Mouse (Mus musculus) liver, embryonic 14.5 days (tissue): ENCODE results near the gene Hist1h4b. TPM values are rescaled to one million over a fixed set of nuclear protein-coding genes. Genes with fewer than 3 reads are reported as not detected.

Experiments
- ATAC-seq: fragments of 200-750 bp; cut with Nextera tagmentation; 2 replicates; pipeline ENCODE4 v1.8.0; 2017; ENCODE audit warnings: moderate number of reproducible peaks, mild to moderate bottlenecking, moderate library complexity; ENCODE audit not compliant: insufficient read depth
- DNase-seq, 3 experiments: peaks; one replicate each; pipeline ENCODE4 v3.0.0-alpha.2; 2012 to 2013; ENCODE audit warnings: low read depth in 3 of 3, low spot score in 3 of 3
- H3K27ac ChIP-seq: fragments of 300-500 bp; sonication (generic); 2 replicates; pipeline ENCODE4 v1.5.1; 2014; ENCODE audit warnings: moderate library complexity, mild to moderate bottlenecking, control low read depth, inconsistent platforms
- H3K27me3 ChIP-seq: fragments of 300-500 bp; sonication (generic); 2 replicates; pipeline ENCODE4 v1.6.1; 2014; ENCODE audit warnings: mild to moderate bottlenecking, low read length, moderate library complexity; ENCODE audit not compliant: control insufficient read depth, insufficient read depth
- H3K36me3 ChIP-seq: fragments of 300-500 bp; sonication (generic); replicated peaks from 2 replicates; pipeline ENCODE4 v1.6.1; 2014; ENCODE audit warnings: low read depth; ENCODE audit not compliant: control insufficient read depth, insufficient read depth
- H3K4me1 ChIP-seq, 2 experiments: fragments of 200-500 bp in 1 of 2; fragments of 300-500 bp in 1 of 2; sonication (generic) in 1 of 2; replicated peaks; 2 replicates each; pipeline ENCODE4 v1.6.1; 2012 to 2014; ENCODE audit warnings: antibody characterized with exemption in 1 of 2, inconsistent platforms in 1 of 2, low read length in 1 of 2; ENCODE audit not compliant: control insufficient read depth in 2 of 2, insufficient read depth in 2 of 2
- H3K4me2 ChIP-seq: fragments of 300-500 bp; sonication (generic); 2 replicates; pipeline ENCODE4 v1.6.1; 2014; ENCODE audit warnings: low read depth, mild to moderate bottlenecking, control low read depth, moderate library complexity
- H3K4me3 ChIP-seq, 2 experiments: fragments of 200-500 bp in 1 of 2; fragments of 300-500 bp in 1 of 2; sonication (generic) in 1 of 2; 2 replicates each; pipeline ENCODE4 v1.5.1; 2012 to 2014; ENCODE audit warnings: low read depth in 2 of 2, low read length in 2 of 2, mild to moderate bottlenecking in 2 of 2, control low read depth in 1 of 2, inconsistent platforms in 1 of 2, moderate library complexity in 1 of 2; ENCODE audit not compliant: insufficient read depth in 1 of 2
- H3K9ac ChIP-seq: fragments of 300-500 bp; sonication (generic); replicated peaks from 2 replicates; pipeline ENCODE4 v1.6.1; 2014; ENCODE audit warnings: mild to moderate bottlenecking, control low read depth, moderate library complexity
- H3K9me3 ChIP-seq: fragments of 300-500 bp; sonication (generic); 2 replicates; pipeline ENCODE4 v1.6.1; 2016; ENCODE audit warnings: low read length, mixed read lengths; ENCODE audit not compliant: control insufficient read depth
- CTCF ChIP-seq: IDR thresholded peaks from 2 replicates; pipeline ENCODE4 v1.5.1; 2016; ENCODE audit warnings: antibody characterized with exemption, low read depth, control low read depth
- EP300 ChIP-seq: IDR thresholded peaks from 2 replicates; pipeline ENCODE4 v1.6.1; 2016; ENCODE audit warnings: antibody characterized with exemption, low read depth
- WGBS: fragments of 180-500 bp; shearing (Covaris S2); extraction: QIAGEN DNeasy Blood & Tissue Kit; methylation state at CpG from one replicate; pipeline ENCODE4 v1.1.7; 2014; ENCODE audit not compliant: insufficient replicate concordance; 5-methylcytosine and 5-hydroxymethylcytosine counted together
- microRNA-seq: library from miRNA; unstranded; fragments of <30 nt; microRNA quantifications from one replicate; pipeline ENCODE4, GENCODE M21; 2016
- polyA plus RNA-seq, 2 experiments: library from polyadenylated mRNA; depleted of rRNA in 1 of 2; stranded (reverse) in 1 of 2; unstranded in 1 of 2; fragments of >200 nt; fragmentation: Nextera tagmentation in 1 of 2; extraction: Ambion mirVana in 1 of 2; gene quantifications; 2 replicates each; pipeline versions ENCODE4 v1.2.1 to v1.2.3; 2012 to 2014

The Hist1h4b gene
- polyA plus RNA-seq, 2 experiments = 5.1 to 21.6 TPM

DNA sequence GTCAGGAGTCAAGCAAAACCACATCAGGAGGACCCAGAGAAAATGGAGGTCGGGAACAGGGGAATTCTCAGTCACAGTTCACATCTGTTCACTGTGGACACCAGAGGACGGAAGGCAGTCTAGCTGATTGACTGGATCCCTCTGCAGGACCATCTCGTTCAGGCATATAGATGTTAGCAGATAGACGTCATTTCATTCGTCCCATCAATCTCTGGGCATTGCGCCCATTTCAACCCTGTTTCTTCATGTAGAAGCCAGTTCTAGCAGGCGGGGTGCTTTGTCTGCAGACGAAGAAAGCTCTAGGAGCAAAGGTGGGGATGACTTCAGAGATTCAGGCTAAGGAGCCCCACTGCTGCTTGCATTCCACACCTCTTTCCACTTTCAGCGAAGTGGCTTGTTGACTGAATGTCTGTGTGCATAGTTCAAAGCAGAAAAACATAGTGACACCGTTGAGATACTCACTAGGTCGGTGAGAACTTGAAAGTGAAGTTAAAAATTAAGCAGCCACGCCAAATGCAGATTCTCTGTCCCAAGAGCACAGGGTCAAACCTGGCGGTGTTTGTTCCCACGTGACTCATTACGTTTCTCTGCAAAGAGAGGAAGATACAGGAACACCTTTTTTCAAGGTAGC, 49.7 kb downstream of the Hist1h4b start, which contains the start of gene Slc17a2:
Gene Slc17a2, plus strand, starts transcription at position 572 of the 631 bp plus-strand sequence.
- H3K4me3 ChIP-seq = 0 out of 4 replicates have a peak within 1 kb of the TSS, but pooled peaks of 1 of the 2 experiments have one; percentile 14
- no peaks in the 10 kb centered on the region for H3K27me3 ChIP-seq
- H3K27ac ChIP-seq = no peak within 1 kb of the TSS
- H3K9me3 ChIP-seq = no peaks in the 10 kb centered on the region
- peak in 2 of 3 experiments; percentile 24 to 27 for DNase-seq
- H3K4me1 ChIP-seq = peaks cover 0 to 9% of the 10 kb centered on the region in 2 experiments; a peak in 2 of 4 replicates
- H3K36me3 ChIP-seq = no peaks in the 10 kb centered on the region
- WGBS = 61% methylated on average over 15 of the region's 15 CpGs
- H3K4me2 ChIP-seq = no peak within 1 kb of the TSS
- no peak for ATAC-seq
- TF ChIP-seq CTCF (no peak), EP300 (no peak)
- H3K9ac ChIP-seq = no peak within 1 kb of the TSS

Small RNA genes within 50 kb of the gene (microRNA-seq; reads per million reads assigned to microRNA genes)
- not detected for gene Gm44314
- not detected for gene Gm44484

Other genes with a start within 250 kb of the Hist1h4b start
Only the 30 nearest of the 37 such genes appear.
- 0.54 and 0.70 TPM in 2 replicates for gene Hist1h1d, start 203.8 kb upstream of the Hist1h4b start, polyA plus RNA-seq (2012; rRNA removed)
- 1.2 and 1.6 TPM in 2 replicates for gene Hist1h1d, start 203.8 kb upstream of the Hist1h4b start, polyA plus RNA-seq (2014; fragmentation: Nextera tagmentation; extraction: Ambion mirVana)
- gene Hist1h3e, start 194.6 kb upstream of the Hist1h4b start, polyA plus RNA-seq (2012; rRNA removed) = 25.4 and 53.3 TPM in 2 replicates
- 3.9 and 5.1 TPM in 2 replicates for gene Hist1h3e, start 194.6 kb upstream of the Hist1h4b start, polyA plus RNA-seq (2014; fragmentation: Nextera tagmentation; extraction: Ambion mirVana)
- 10.8 and 14.3 TPM in 2 replicates for gene Hist1h2ae, start 185.8 kb upstream of the Hist1h4b start, polyA plus RNA-seq (2012; rRNA removed)
- 150 and 151 TPM in 2 replicates for gene Hist1h2ae, start 185.8 kb upstream of the Hist1h4b start, polyA plus RNA-seq (2014; fragmentation: Nextera tagmentation; extraction: Ambion mirVana)
- 42.1 and 55.9 TPM in 2 replicates for gene Hist1h2bg, start 185.6 kb upstream of the Hist1h4b start, polyA plus RNA-seq (2012; rRNA removed)
- 6.9 and 10.2 TPM in 2 replicates for gene Hist1h2bg, start 185.6 kb upstream of the Hist1h4b start, polyA plus RNA-seq (2014; fragmentation: Nextera tagmentation; extraction: Ambion mirVana)
- gene Hist1h2bf, start 182.8 kb upstream of the Hist1h4b start, polyA plus RNA-seq (2012; rRNA removed) = 15.9 and 35.2 TPM in 2 replicates
- gene Hist1h2bf, start 182.8 kb upstream of the Hist1h4b start, polyA plus RNA-seq (2014; fragmentation: Nextera tagmentation; extraction: Ambion mirVana) = 3.4 and 4.4 TPM in 2 replicates
- gene Hist1h2ad, start 182.6 kb upstream of the Hist1h4b start, polyA plus RNA-seq (2012; rRNA removed) = 10.4 and 25.5 TPM in 2 replicates
- gene Hist1h2ad, start 182.6 kb upstream of the Hist1h4b start, polyA plus RNA-seq (2014; fragmentation: Nextera tagmentation; extraction: Ambion mirVana) = 4.7 and 5.1 TPM in 2 replicates
- 20.4 and 27.3 TPM in 2 replicates for gene Hist1h3d, start 181.2 kb upstream of the Hist1h4b start, polyA plus RNA-seq (2012; rRNA removed)
- gene Hist1h3d, start 181.2 kb upstream of the Hist1h4b start, polyA plus RNA-seq (2014; fragmentation: Nextera tagmentation; extraction: Ambion mirVana) = 7.1 and 7.2 TPM in 2 replicates
- 8.6 and 12.8 TPM in 2 replicates for gene Hist1h4d, start 175.4 kb upstream of the Hist1h4b start, polyA plus RNA-seq (2012; rRNA removed)
- 152 and 155 TPM in 2 replicates for gene Hist1h4d, start 175.4 kb upstream of the Hist1h4b start, polyA plus RNA-seq (2014; fragmentation: Nextera tagmentation; extraction: Ambion mirVana)
- gene Hist1h2be, start 135.9 kb upstream of the Hist1h4b start, polyA plus RNA-seq (2012; rRNA removed) = 2.8 and 3.3 TPM in 2 replicates
- 0.95 and 1.3 TPM in 2 replicates for gene Hist1h2be, start 135.9 kb upstream of the Hist1h4b start, polyA plus RNA-seq (2014; fragmentation: Nextera tagmentation; extraction: Ambion mirVana)
- 6.3 and 8.0 TPM in 2 replicates for gene Hist1h1e, start 134.5 kb upstream of the Hist1h4b start, polyA plus RNA-seq (2012; rRNA removed)
- gene Hist1h1e, start 134.5 kb upstream of the Hist1h4b start, polyA plus RNA-seq (2014; fragmentation: Nextera tagmentation; extraction: Ambion mirVana) = 23.1 and 24.4 TPM in 2 replicates
- 1.5 and 1.8 TPM in 2 replicates for gene Hist1h2ac, start 73.1 kb upstream of the Hist1h4b start, polyA plus RNA-seq (2012; rRNA removed)
- gene Hist1h2ac, start 73.1 kb upstream of the Hist1h4b start, polyA plus RNA-seq (2014; fragmentation: Nextera tagmentation; extraction: Ambion mirVana) = 1.1 and 1.3 TPM in 2 replicates
- 67.1 and 79.7 TPM in 2 replicates for gene Hist1h2bc, start 72.8 kb upstream of the Hist1h4b start, polyA plus RNA-seq (2012; rRNA removed)
- 104 and 106 TPM in 2 replicates for gene Hist1h2bc, start 72.8 kb upstream of the Hist1h4b start, polyA plus RNA-seq (2014; fragmentation: Nextera tagmentation; extraction: Ambion mirVana)
- 0.13 TPM in 1 of 2 replicates, not detected in the other for gene Hist1h1t, start 61.2 kb upstream of the Hist1h4b start, polyA plus RNA-seq (2012; rRNA removed)
- gene Hist1h1t, start 61.2 kb upstream of the Hist1h4b start, polyA plus RNA-seq (2014; fragmentation: Nextera tagmentation; extraction: Ambion mirVana) = not detected in 2 replicates
- gene Hist1h4c, start 58.6 kb upstream of the Hist1h4b start, polyA plus RNA-seq (2012; rRNA removed) = 3.5 and 6.2 TPM in 2 replicates
- 8.5 and 10.1 TPM in 2 replicates for gene Hist1h4c, start 58.6 kb upstream of the Hist1h4b start, polyA plus RNA-seq (2014; fragmentation: Nextera tagmentation; extraction: Ambion mirVana)
- gene Hfe, start 46.2 kb upstream of the Hist1h4b start, polyA plus RNA-seq (2012; rRNA removed) = 2.8 and 3.4 TPM in 2 replicates
- gene Hfe, start 46.2 kb upstream of the Hist1h4b start, polyA plus RNA-seq (2014; fragmentation: Nextera tagmentation; extraction: Ambion mirVana) = 10.8 and 12.2 TPM in 2 replicates
- gene Hist1h1c, start 18.2 kb upstream of the Hist1h4b start, polyA plus RNA-seq (2012; rRNA removed) = 37.4 and 46.8 TPM in 2 replicates
- gene Hist1h1c, start 18.2 kb upstream of the Hist1h4b start, polyA plus RNA-seq (2014; fragmentation: Nextera tagmentation; extraction: Ambion mirVana) = 72.5 and 86.6 TPM in 2 replicates
- 48.5 and 88.2 TPM in 2 replicates for gene Hist1h3c, start 11.4 kb upstream of the Hist1h4b start, polyA plus RNA-seq (2012; rRNA removed)
- 3.6 and 5.7 TPM in 2 replicates for gene Hist1h3c, start 11.4 kb upstream of the Hist1h4b start, polyA plus RNA-seq (2014; fragmentation: Nextera tagmentation; extraction: Ambion mirVana)
- 20.0 and 34.0 TPM in 2 replicates for gene Hist1h2bb, start 10.3 kb upstream of the Hist1h4b start, polyA plus RNA-seq (2012; rRNA removed)
- 2.6 and 3.5 TPM in 2 replicates for gene Hist1h2bb, start 10.3 kb upstream of the Hist1h4b start, polyA plus RNA-seq (2014; fragmentation: Nextera tagmentation; extraction: Ambion mirVana)
- gene Hist1h2ab, start 5.9 kb upstream of the Hist1h4b start, polyA plus RNA-seq (2012; rRNA removed) = 45.2 and 45.3 TPM in 2 replicates
- 70.4 and 74.8 TPM in 2 replicates for gene Hist1h2ab, start 5.9 kb upstream of the Hist1h4b start, polyA plus RNA-seq (2014; fragmentation: Nextera tagmentation; extraction: Ambion mirVana)
- gene Hist1h3b, start 4.7 kb upstream of the Hist1h4b start, polyA plus RNA-seq (2012; rRNA removed) = 40.0 and 45.7 TPM in 2 replicates
- 8.9 and 11.4 TPM in 2 replicates for gene Hist1h3b, start 4.7 kb upstream of the Hist1h4b start, polyA plus RNA-seq (2014; fragmentation: Nextera tagmentation; extraction: Ambion mirVana)
- 4.3 and 11.8 TPM in 2 replicates for gene Hist1h4a, start 4.2 kb downstream of the Hist1h4b start, polyA plus RNA-seq (2012; rRNA removed)
- gene Hist1h4a, start 4.2 kb downstream of the Hist1h4b start, polyA plus RNA-seq (2014; fragmentation: Nextera tagmentation; extraction: Ambion mirVana) = 0.57 and 0.78 TPM in 2 replicates
- 36.1 and 49.8 TPM in 2 replicates for gene Hist1h3a, start 5.4 kb downstream of the Hist1h4b start, polyA plus RNA-seq (2012; rRNA removed)
- gene Hist1h3a, start 5.4 kb downstream of the Hist1h4b start, polyA plus RNA-seq (2014; fragmentation: Nextera tagmentation; extraction: Ambion mirVana) = 5.8 and 7.5 TPM in 2 replicates
- gene Hist1h1a, start 6.7 kb downstream of the Hist1h4b start, polyA plus RNA-seq (2012; rRNA removed) = 7.6 and 11.9 TPM in 2 replicates
- 6.3 and 7.4 TPM in 2 replicates for gene Hist1h1a, start 6.7 kb downstream of the Hist1h4b start, polyA plus RNA-seq (2014; fragmentation: Nextera tagmentation; extraction: Ambion mirVana)
- 0.06 TPM in 1 of 2 replicates, not detected in the other for gene Trim38, start 12.9 kb downstream of the Hist1h4b start, polyA plus RNA-seq (2012; rRNA removed)
- gene Trim38, start 12.9 kb downstream of the Hist1h4b start, polyA plus RNA-seq (2014; fragmentation: Nextera tagmentation; extraction: Ambion mirVana) = not detected in 2 replicates
- gene Slc17a2, start 50.0 kb downstream of the Hist1h4b start, polyA plus RNA-seq (2012; rRNA removed) = 1.00 and 1.1 TPM in 2 replicates
- gene Slc17a2, start 50.0 kb downstream of the Hist1h4b start, polyA plus RNA-seq (2014; fragmentation: Nextera tagmentation; extraction: Ambion mirVana) = 0.77 and 1.3 TPM in 2 replicates
- gene Slc17a3, start 82.4 kb downstream of the Hist1h4b start, polyA plus RNA-seq (2012; rRNA removed) = 3.8 TPM in 2 replicates
- gene Slc17a3, start 82.4 kb downstream of the Hist1h4b start, polyA plus RNA-seq (2014; fragmentation: Nextera tagmentation; extraction: Ambion mirVana) = 4.7 and 6.1 TPM in 2 replicates
- 0.11 and 0.12 TPM in 2 replicates for gene Slc17a1, start 110.7 kb downstream of the Hist1h4b start, polyA plus RNA-seq (2012; rRNA removed)
- gene Slc17a1, start 110.7 kb downstream of the Hist1h4b start, polyA plus RNA-seq (2014; fragmentation: Nextera tagmentation; extraction: Ambion mirVana) = 0.08 and 0.25 TPM in 2 replicates
- 0.02 and 0.03 TPM in 2 replicates for gene Slc17a4, start 158.0 kb downstream of the Hist1h4b start, polyA plus RNA-seq (2012; rRNA removed)
- gene Slc17a4, start 158.0 kb downstream of the Hist1h4b start, polyA plus RNA-seq (2014; fragmentation: Nextera tagmentation; extraction: Ambion mirVana) = 0.04 and 0.08 TPM in 2 replicates
- not detected in 2 replicates for gene Hist1h2ba, start 177.1 kb downstream of the Hist1h4b start, polyA plus RNA-seq (2012; rRNA removed)
- gene Hist1h2ba, start 177.1 kb downstream of the Hist1h4b start, polyA plus RNA-seq (2014; fragmentation: Nextera tagmentation; extraction: Ambion mirVana) = not detected in 2 replicates
- not detected in 2 replicates for gene Hist1h2aa, start 177.4 kb downstream of the Hist1h4b start, polyA plus RNA-seq (2012; rRNA removed)
- gene Hist1h2aa, start 177.4 kb downstream of the Hist1h4b start, polyA plus RNA-seq (2014; fragmentation: Nextera tagmentation; extraction: Ambion mirVana) = not detected in 2 replicates